Mouse (Mus musculus): ENCODE results near the gene Trim56. TPM values are rescaled to one million over a fixed set of nuclear protein-coding genes. Genes with fewer than 3 reads are reported as not detected.
"Not testable (repeated sequence)": the region's sequence is repeated elsewhere in the genome, so short reads cannot be mapped to it uniquely, and the experiment has no call there.

The Trim56 gene
- polyA plus RNA-seq, 1 experiment from 2014 or later = 7.0 TPM

- no peaks in the 10 kb centered on the region for H3K9me3 ChIP-seq (replicated peaks)
- no peak overlapping the region for H3K9ac ChIP-seq
- H3K36me3 ChIP-seq = no peaks in the 10 kb centered on the region
- 64% methylated on average over 4 of the region's 4 CpGs for WGBS
- no peaks in the 10 kb centered on the region for H3K27me3 ChIP-seq (replicated peaks)
- H3K4me3 ChIP-seq = no peak overlapping the region
- no peak for ATAC-seq (ENCODE audit: insufficient number of reproducible peaks, low FRiP score)
- H3K27ac ChIP-seq (ENCODE audit: poor library complexity, severe bottlenecking) = no peak overlapping the region
- H3K4me2 ChIP-seq = no peak overlapping the region
- H3K4me1 ChIP-seq (replicated peaks) = 0 out of 2 replicates have a peak, but pooled peaks cover 3% of the 10 kb centered on the region
These were observed 7.5 kb upstream of the Trim56 start for GRCm38 (mm10) chr5:137123516-137123915.

GRCm38 (mm10) chr5:137122686-137123193 is 6.7 kb upstream of the Trim56 start:
- H3K4me3 ChIP-seq = no peak overlapping the region
- no peak overlapping the region for H3K4me2 ChIP-seq
- WGBS = 13% methylated on average over 14 of the region's 14 CpGs
- no peaks in the 10 kb centered on the region for H3K36me3 ChIP-seq
- no peaks in the 10 kb centered on the region for H3K9me3 ChIP-seq (replicated peaks)
- no peaks in the 10 kb centered on the region for H3K27me3 ChIP-seq (replicated peaks)
- peak overlapping the region; percentile 28; the same call in 1 of the 2 replicates for H3K9ac ChIP-seq
- no peak overlapping the region for H3K27ac ChIP-seq (ENCODE audit: poor library complexity, severe bottlenecking)
- 0 out of 2 replicates have a peak, but pooled peaks cover 3% of the 10 kb centered on the region for H3K4me1 ChIP-seq (replicated peaks)
- ATAC-seq (ENCODE audit: insufficient number of reproducible peaks, low FRiP score) = peak; percentile 72; the same call in 1 of the 2 replicates

GRCm38 (mm10) chr5:137121280-137121679 is 5.3 kb upstream of the Trim56 start:
- Histone ChIP-seq H3K27ac (ENCODE audit: poor library complexity, severe bottlenecking) (no peak overlapping the region), H3K4me2 (no peak overlapping the region), H3K27me3 (replicated peaks) (no peaks in the 10 kb centered on the region), H3K4me1 (replicated peaks) (peaks cover 8% of the 10 kb centered on the region), H3K9ac (no peak overlapping the region), H3K4me3 (no peak overlapping the region), H3K9me3 (replicated peaks) (no peaks in the 10 kb centered on the region), H3K36me3 (no peaks in the 10 kb centered on the region)
- ATAC-seq (ENCODE audit: insufficient number of reproducible peaks, low FRiP score) = no peak
- WGBS = 69% methylated on average over 4 of the region's 4 CpGs

- Histone ChIP-seq H3K4me2 (no peak overlapping the region), H3K4me3 (no peak overlapping the region), H3K36me3 (peaks cover 9% of the 10 kb centered on the region), H3K27me3 (replicated peaks) (no peaks in the 10 kb centered on the region), H3K4me1 (replicated peaks) (peaks cover 18% of the 10 kb centered on the region), H3K9ac (no peak overlapping the region), H3K27ac (ENCODE audit: poor library complexity, severe bottlenecking) (no peak overlapping the region), H3K9me3 (replicated peaks) (0 out of 2 replicates have a peak, but pooled peaks cover under 1% of the 10 kb centered on the region)
- WGBS = 76% methylated on average over 4 of the region's 4 CpGs
- ATAC-seq (ENCODE audit: insufficient number of reproducible peaks, low FRiP score) = no peak
These were observed 2.9 kb upstream of the Trim56 start for GRCm38 (mm10) chr5:137118878-137119277.

GRCm38 (mm10) chr5:137117994-137118393 is 2.0 kb upstream of the Trim56 start:
- not testable (repeated sequence) for ATAC-seq (ENCODE audit: insufficient number of reproducible peaks, low FRiP score); H3K9ac ChIP-seq; H3K4me3 ChIP-seq; H3K4me2 ChIP-seq; H3K27me3 ChIP-seq (replicated peaks); H3K9me3 ChIP-seq (replicated peaks); H3K27ac ChIP-seq (ENCODE audit: poor library complexity, severe bottlenecking)
- Histone ChIP-seq H3K36me3 (peaks cover 17% of the 10 kb centered on the region), H3K4me1 (replicated peaks) (peaks cover 18% of the 10 kb centered on the region)
- 90% methylated on average over 3 of the region's 3 CpGs for WGBS

GRCm38 (mm10) chr5:137116987-137117386 is 978 bp upstream of the Trim56 start:
- WGBS = 76% methylated on average over 2 of the region's 2 CpGs
- no peaks in the 10 kb centered on the region for H3K27me3 ChIP-seq (replicated peaks)
- peak overlapping the region; percentile 83; the same call in 1 of the 2 replicates for H3K27ac ChIP-seq (ENCODE audit: poor library complexity, severe bottlenecking)
- H3K36me3 ChIP-seq = peaks cover 26% of the 10 kb centered on the region
- H3K9me3 ChIP-seq (replicated peaks) = 0 out of 2 replicates have a peak, but pooled peaks cover 2% of the 10 kb centered on the region
- no peak for ATAC-seq (ENCODE audit: insufficient number of reproducible peaks, low FRiP score)
- H3K4me3 ChIP-seq = no peak overlapping the region
- H3K4me2 ChIP-seq = peak overlapping the region; percentile 88
- no peak overlapping the region for H3K9ac ChIP-seq
- H3K4me1 ChIP-seq (replicated peaks) = peaks cover 15% of the 10 kb centered on the region

GRCm38 (mm10) chr5:137114891-137115561 is 983 bp downstream of the Trim56 start:
- whole genome bisulfite sequencing = 73% methylated on average over 9 of the region's 9 CpGs
- 0 out of 2 replicates have a peak, but pooled peaks cover 2% of the 10 kb centered on the region for H3K9me3 ChIP-seq (replicated peaks)
- ATAC-seq (ENCODE audit: insufficient number of reproducible peaks, low FRiP score) = no peak
- H3K36me3 ChIP-seq = peaks cover 33% of the 10 kb centered on the region
- H3K27ac ChIP-seq (ENCODE audit: poor library complexity, severe bottlenecking) = peak overlapping the region; percentile 83; the same call in 1 of the 2 replicates
- peak overlapping the region; percentile 88 for H3K4me2 ChIP-seq
- H3K4me1 ChIP-seq (replicated peaks) = peaks cover 15% of the 10 kb centered on the region
- H3K9ac ChIP-seq = peak overlapping the region; percentile 85
- peak overlapping the region; percentile 79 for H3K4me3 ChIP-seq
- H3K27me3 ChIP-seq (replicated peaks) = no peaks in the 10 kb centered on the region

GRCm38 (mm10) chr5:137111542-137112408 is 4.2 kb downstream of the Trim56 start:
- Histone ChIP-seq H3K4me1 (replicated peaks) (peaks cover 16% of the 10 kb centered on the region), H3K9ac (no peak overlapping the region), H3K4me2 (no peak overlapping the region), H3K27ac (ENCODE audit: poor library complexity, severe bottlenecking) (no peak overlapping the region), H3K36me3 (peaks cover 33% of the 10 kb centered on the region), H3K4me3 (no peak overlapping the region), H3K27me3 (replicated peaks) (no peaks in the 10 kb centered on the region), H3K9me3 (replicated peaks) (0 out of 2 replicates have a peak, but pooled peaks cover 2% of the 10 kb centered on the region)
- ATAC-seq (ENCODE audit: insufficient number of reproducible peaks, low FRiP score) = no peak
- 87% methylated on average over 5 of the region's 5 CpGs for WGBS

GRCm38 (mm10) chr5:137110863-137111262 is 5.1 kb downstream of the Trim56 start:
- Histone ChIP-seq H3K27ac (ENCODE audit: poor library complexity, severe bottlenecking) (no peak overlapping the region), H3K4me2 (no peak overlapping the region), H3K9ac (no peak overlapping the region), H3K36me3 (peaks cover 33% of the 10 kb centered on the region), H3K4me3 (no peak overlapping the region), H3K4me1 (replicated peaks) (peaks cover 11% of the 10 kb centered on the region), H3K9me3 (replicated peaks) (0 out of 2 replicates have a peak, but pooled peaks cover 2% of the 10 kb centered on the region), H3K27me3 (replicated peaks) (no peaks in the 10 kb centered on the region)
- 87% methylated on average over 12 of the region's 12 CpGs for WGBS
- no peak for ATAC-seq (ENCODE audit: insufficient number of reproducible peaks, low FRiP score)

GRCm38 (mm10) chr5:137109941-137110593 is 5.9 kb downstream of the Trim56 start:
- 54% methylated on average over 25 of the region's 25 CpGs for WGBS
- Histone ChIP-seq H3K4me3 (no peak overlapping the region), H3K27me3 (replicated peaks) (no peaks in the 10 kb centered on the region), H3K4me1 (replicated peaks) (peaks cover 6% of the 10 kb centered on the region), H3K27ac (ENCODE audit: poor library complexity, severe bottlenecking) (no peak overlapping the region), H3K4me2 (no peak overlapping the region), H3K9me3 (replicated peaks) (0 out of 2 replicates have a peak, but pooled peaks cover 2% of the 10 kb centered on the region), H3K36me3 (peaks cover 33% of the 10 kb centered on the region), H3K9ac (no peak overlapping the region)
- no peak for ATAC-seq (ENCODE audit: insufficient number of reproducible peaks, low FRiP score)

All from heart, embryonic 12.5 days (tissue).